Mouse (Mus musculus) embryonic stem cell, embryonic (primary cell): ENCODE data around the gene Gm28035.

Experiments used
- CTCF ChIA-PET, 4 experiments: fragments of 300-600 bp in 2 of 4; fragments of 350-600 bp in 2 of 4; sonication (Branson Sonifier 250); formaldehyde crosslinking; loops; one replicate each; lab custom pipeline; 2022; ENCODE audit warnings: inconsistent platforms in 2 of 4; lab: Charles Lee
- POLR2A ChIA-PET, 4 experiments: fragments of 300-600 bp in 2 of 4; fragments of 350-600 bp in 2 of 4; sonication (Branson Sonifier 250); formaldehyde crosslinking; loops; one replicate each; lab custom pipeline; 2022; ENCODE audit warnings: antibody characterized with exemption in 4 of 4, inconsistent platforms in 1 of 4; lab: Charles Lee

Gm28035 gene

GRCm38 (mm10) chr2:30250166-30251128, 10.1 kb downstream of the Gm28035 start:
- ChIA-PET CTCF (interaction anchor here in 1 of 4 experiments (0.5 kb wide), 1 partner anchor 458 kb away, joined by 4 read pairs; no protein-coding TSS in a partner anchor), POLR2A (interaction anchor here (0.6 to 7.0 kb wide), 14 partner anchors 8 to 426 kb away, joined by 3 to 85 read pairs (median 9); partner anchors contain the start of genes Endog (in 2 of the 4), Gm28035 (in 2 of the 4), Lrrc8a (in 2 of the 4) and Phyhd1 (in 2 of the 4))

GRCm38 (mm10) chr2:30251417-30252104, 11.2 kb downstream of the Gm28035 start:
- ChIA-PET POLR2A (interaction anchor here (0.6 to 7.0 kb wide), 33 partner anchors 9 to 425 kb away, joined by 3 to 85 read pairs (median 4); partner anchors contain the start of genes Lrrc8a (in 3 of the 4), Endog (in 2 of the 4), Gm28035 (in 2 of the 4) and Phyhd1 (in 2 of the 4)), CTCF (interaction anchor here in 2 of 4 experiments (0.7 to 1.6 kb wide), 5 partner anchors 9 to 174 kb away, joined by 3 to 9 read pairs (median 3); partner anchors contain the start of gene Pkn3 (in 1 of the 2))

DNA sequence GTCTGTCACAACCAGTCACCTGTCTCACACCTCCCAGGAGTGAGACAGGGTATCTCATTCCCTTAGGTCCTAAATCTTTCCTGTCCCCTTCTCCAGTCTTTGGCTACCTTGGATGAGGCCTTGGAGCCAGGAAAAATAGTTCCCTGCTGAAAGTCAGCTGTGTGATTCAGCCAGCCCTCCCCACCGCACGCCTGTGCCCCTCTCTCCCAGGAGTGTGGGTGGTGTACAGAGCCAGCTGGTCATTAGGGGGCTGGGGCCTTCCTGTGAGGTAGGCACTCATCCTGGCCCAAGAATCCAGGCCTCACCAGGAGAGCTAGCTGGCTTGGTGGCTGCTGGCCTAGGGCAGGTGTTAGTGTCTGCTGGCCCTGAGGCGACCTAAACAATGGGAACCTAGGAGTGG, 12.2 kb downstream of the Gm28035 start:
- ChIA-PET CTCF (interaction anchor here in 3 of 4 experiments (0.6 to 1.6 kb wide), 5 partner anchors 9 to 117 kb away, joined by 3 to 9 read pairs (median 5); no protein-coding TSS in a partner anchor), POLR2A (interaction anchor here in 3 of 4 experiments (0.6 to 7.0 kb wide), 23 partner anchors 9 to 120 kb away, joined by 3 to 85 read pairs (median 6); partner anchors contain the start of genes Lrrc8a (in 3 of the 3), Gm28035 (in 2 of the 3), Phyhd1 (in 2 of the 3) and Spout1 (in 2 of the 3))

- ChIA-PET POLR2A (interaction anchor here in 3 of 4 experiments (0.6 to 7.0 kb wide), 13 partner anchors 10 to 304 kb away, joined by 3 to 85 read pairs (median 3); partner anchors contain the start of genes Gm28035 (in 2 of the 3), Lrrc8a (in 2 of the 3), Phyhd1 (in 2 of the 3) and Tbc1d13 (in 1 of the 3)), CTCF (interaction anchor here in 1 of 4 experiments (0.9 to 1.4 kb wide), 2 partner anchors 16 to 51 kb away, joined by 4 to 5 read pairs; partner anchors contain the start of gene Lrrc8a)
These were observed 13.4 kb downstream of the Gm28035 start for GRCm38 (mm10) chr2:30253809-30254208.

DNA sequence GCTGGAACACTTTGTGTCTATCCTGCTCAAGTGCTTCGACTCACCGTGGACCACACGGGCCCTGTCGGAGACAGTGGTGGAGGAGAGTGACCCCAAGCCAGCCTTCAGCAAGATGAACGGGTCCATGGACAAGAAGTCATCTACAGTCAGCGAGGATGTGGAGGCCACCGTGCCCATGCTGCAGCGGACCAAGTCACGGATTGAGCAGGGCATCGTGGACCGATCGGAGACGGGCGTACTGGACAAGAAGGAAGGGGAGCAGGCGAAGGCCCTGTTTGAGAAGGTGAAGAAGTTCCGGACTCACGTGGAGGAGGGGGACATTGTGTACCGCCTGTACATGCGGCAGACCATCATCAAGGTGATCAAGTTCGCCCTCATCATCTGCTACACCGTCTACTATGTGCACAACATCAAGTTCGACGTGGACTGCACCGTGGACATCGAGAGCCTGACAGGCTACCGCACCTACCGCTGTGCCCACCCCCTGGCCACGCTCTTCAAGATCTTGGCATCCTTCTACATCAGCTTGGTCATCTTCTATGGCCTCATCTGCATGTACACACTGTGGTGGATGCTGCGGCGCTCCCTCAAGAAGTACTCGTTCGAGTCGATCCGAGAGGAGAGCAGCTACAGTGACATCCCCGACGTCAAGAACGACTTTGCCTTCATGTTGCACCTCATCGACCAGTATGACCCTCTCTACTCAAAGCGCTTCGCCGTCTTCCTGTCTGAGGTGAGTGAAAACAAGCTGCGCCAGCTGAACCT, 15.4 kb downstream of the Gm28035 start:
- POLR2A ChIA-PET, result interaction anchor here (0.6 to 5.7 kb wide), 23 partner anchors 8 to 196 kb away, joined by 3 to 24 read pairs (median 4); partner anchors contain the start of genes Endog (in 2 of the 4), Lrrc8a (in 2 of the 4), Spout1 (in 1 of the 4) and Tbc1d13 (in 1 of the 4)
- CTCF ChIA-PET, result interaction anchor here in 2 of 4 experiments (0.6 to 1.4 kb wide), 2 partner anchors 53 to 137 kb away, joined by 3 to 4 read pairs; no protein-coding TSS in a partner anchor

GRCm38 (mm10) chr2:30256616-30257350, 16.4 kb downstream of the Gm28035 start:
- ChIA-PET POLR2A (interaction anchor here (0.6 to 5.7 kb wide), 26 partner anchors 8 to 123 kb away, joined by 3 to 24 read pairs (median 4); partner anchors contain the start of genes Endog (in 2 of the 4), Lrrc8a (in 2 of the 4), Phyhd1 (in 1 of the 4) and Spout1 (in 1 of the 4)), CTCF (interaction anchor here (0.5 to 1.4 kb wide), 5 partner anchors 20 to 291 kb away, joined by 3 to 4 read pairs (median 3); partner anchors contain the start of gene Sptan1 (in 1 of the 4))

- CTCF ChIA-PET, result interaction anchor here in 2 of 4 experiments (0.5 to 0.6 kb wide), 3 partner anchors 55 to 292 kb away, joined by 3 read pairs; partner anchors contain the start of gene Sptan1 (in 1 of the 2)
- POLR2A ChIA-PET, result interaction anchor here in 2 of 4 experiments (0.6 to 5.7 kb wide), 10 partner anchors 8 to 195 kb away, joined by 3 to 24 read pairs (median 4); partner anchors contain the start of genes Lrrc8a (in 2 of the 2), Phyhd1 (in 1 of the 2) and Tbc1d13 (in 1 of the 2)
These were observed 17.5 kb downstream of the Gm28035 start for GRCm38 (mm10) chr2:30257699-30258460.

GRCm38 (mm10) chr2:30258600-30258999, 18.2 kb downstream of the Gm28035 start:
- POLR2A ChIA-PET, result interaction anchor here in 2 of 4 experiments (0.8 to 5.7 kb wide), 6 partner anchors 16 to 196 kb away, joined by 3 to 24 read pairs (median 4); partner anchors contain the start of gene Lrrc8a (in 2 of the 2)

DNA sequence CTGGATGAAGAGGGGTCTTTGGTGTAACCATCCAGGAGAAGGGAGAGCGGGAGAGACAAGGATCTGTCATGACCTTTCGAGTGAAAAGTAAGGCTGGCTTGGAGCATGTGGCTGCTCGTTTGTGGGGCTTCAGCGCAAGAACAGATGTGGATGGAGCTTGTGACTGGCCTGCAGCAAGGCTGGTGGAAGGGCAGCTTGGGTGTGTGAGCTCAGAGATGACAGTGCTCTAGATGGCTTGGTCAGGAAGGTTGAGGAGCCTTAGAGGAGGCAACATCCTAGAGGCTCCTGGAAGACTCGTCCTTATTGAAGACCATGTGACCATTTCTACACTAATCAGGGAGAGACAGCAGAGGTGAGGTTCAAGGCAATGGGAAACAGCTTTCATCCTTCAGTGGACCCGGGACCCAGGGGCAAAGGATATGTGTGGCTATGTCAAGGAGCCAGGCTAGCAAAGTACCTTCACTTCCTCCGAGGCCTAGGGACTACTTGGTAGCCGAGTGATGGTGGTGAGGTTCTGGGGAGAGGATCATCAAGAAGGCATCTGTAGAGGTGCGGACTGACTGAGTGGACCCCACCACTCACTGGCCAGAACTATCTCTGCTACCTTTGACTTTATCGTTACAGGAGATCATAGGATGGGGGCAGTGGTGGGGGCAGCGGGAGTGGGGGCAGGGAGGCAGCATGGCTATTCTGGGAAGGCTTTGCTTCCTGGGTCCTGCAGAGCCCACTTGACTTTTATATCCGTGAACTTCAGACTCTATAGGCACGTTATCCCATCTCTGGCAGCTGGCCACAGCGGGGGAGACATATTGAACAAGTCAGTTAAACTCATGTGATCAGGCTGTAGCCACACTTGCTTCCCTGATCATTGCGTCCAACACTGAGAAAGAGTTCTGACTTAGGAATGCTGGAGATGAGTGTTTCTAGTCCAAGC, 19.0 kb downstream of the Gm28035 start:
- ChIA-PET CTCF (no interaction called here), POLR2A (interaction anchor here in 1 of 4 experiments (0.8 to 8.8 kb wide), 4 partner anchors 8 to 108 kb away, joined by 3 to 85 read pairs (median 6); partner anchors contain the start of gene Lrrc8a)

More at GRCm38 (mm10) chr2:30258600-30258999, 18.2 kb downstream of the Gm28035 start:
- CTCF ChIA-PET, result interaction anchor here in 1 of 4 experiments (0.6 kb wide), 1 partner anchor 55 kb away, joined by 3 read pairs; no protein-coding TSS in a partner anchor

DNA sequence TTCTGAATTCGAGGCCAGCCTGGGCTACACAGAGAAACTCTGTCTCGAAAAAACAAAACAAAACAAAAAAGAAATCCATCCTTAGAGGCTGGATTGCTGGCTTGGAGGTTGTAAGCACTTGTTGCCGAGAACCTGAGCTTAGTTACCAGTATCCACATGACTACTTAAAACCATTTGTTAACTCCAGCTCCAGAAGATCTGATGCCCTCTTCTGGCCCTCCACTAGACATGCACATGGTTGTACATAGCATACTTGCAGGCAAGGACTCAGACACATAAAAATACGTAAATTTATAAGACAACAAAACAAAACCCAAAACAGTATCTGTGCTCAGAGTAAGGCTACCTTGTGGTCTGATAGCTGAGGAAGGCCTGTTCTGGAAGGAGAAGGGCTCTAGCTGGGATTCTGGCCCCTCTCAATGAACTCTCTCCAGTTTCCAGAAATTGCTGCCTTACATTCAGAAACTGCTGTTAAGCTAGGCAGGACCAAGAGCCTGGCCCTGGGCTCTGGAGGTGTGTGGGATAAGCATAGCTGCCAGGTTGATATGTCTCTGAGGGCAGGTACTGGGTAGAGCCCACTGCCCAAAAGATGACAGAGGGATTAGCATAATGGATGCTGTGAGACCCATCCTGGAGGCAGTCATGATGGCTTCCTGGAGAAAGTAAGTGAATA, 20.8 kb downstream of the Gm28035 start:
- POLR2A ChIA-PET, result interaction anchor here in 3 of 4 experiments (0.8 to 8.8 kb wide), 19 partner anchors 9 to 129 kb away, joined by 3 to 85 read pairs (median 4); partner anchors contain the start of genes Lrrc8a (in 2 of the 3), Endog (in 1 of the 3), Gm28035 (in 1 of the 3) and Kyat1 (in 1 of the 3)
- CTCF ChIA-PET, result interaction anchor here in 3 of 4 experiments (0.6 to 2.2 kb wide), 8 partner anchors 9 to 155 kb away, joined by 3 to 9 read pairs (median 3); partner anchors contain the start of gene Lrrc8a (in 1 of the 3)

GRCm38 (mm10) chr2:30261921-30262839, 21.8 kb downstream of the Gm28035 start:
- POLR2A ChIA-PET, result interaction anchor here in 3 of 4 experiments (0.6 to 8.8 kb wide), 23 partner anchors 8 to 544 kb away, joined by 3 to 85 read pairs (median 4); partner anchors contain the start of genes Lrrc8a (in 2 of the 3), Endog (in 1 of the 3), Gm28035 (in 1 of the 3) and Kyat1 (in 1 of the 3)
- CTCF ChIA-PET, result interaction anchor here (0.6 to 2.2 kb wide), 9 partner anchors 10 to 750 kb away, joined by 3 to 9 read pairs (median 3); partner anchors contain the start of gene Lrrc8a (in 1 of the 4)
